Mouse (Mus musculus): ENCODE data around the gene Cd34.

The Cd34 gene

GRCm38 (mm10) chr1:194938715-194939114 lies at the start of gene Cd34:
Gene Cd34 (plus strand): TSS chr1:194938819.
- DNase-seq (ENCODE audit: extremely low spot score) = peak; percentile 54

DNA sequence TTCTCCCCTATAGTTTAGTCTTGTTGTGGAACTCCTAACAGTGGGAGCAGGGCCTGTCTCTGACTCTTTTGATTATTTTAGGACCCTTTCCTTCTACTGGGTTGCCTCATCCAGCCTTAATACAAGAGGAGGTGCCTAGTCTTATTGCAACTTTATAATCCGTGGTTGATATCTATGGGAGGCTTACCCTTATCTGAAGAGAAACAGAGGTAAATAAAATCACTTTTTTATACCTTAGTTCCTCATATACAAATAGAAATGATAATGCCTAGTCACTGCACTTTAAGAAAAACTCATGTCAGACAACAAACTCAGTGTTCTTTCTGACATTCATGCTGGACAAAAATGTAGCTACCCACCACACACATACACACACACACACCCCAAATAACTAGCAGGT lies 44.1 kb upstream of the Cd34 start:
- DNase-seq (ENCODE audit: extremely low spot score) = no peak

DNA sequence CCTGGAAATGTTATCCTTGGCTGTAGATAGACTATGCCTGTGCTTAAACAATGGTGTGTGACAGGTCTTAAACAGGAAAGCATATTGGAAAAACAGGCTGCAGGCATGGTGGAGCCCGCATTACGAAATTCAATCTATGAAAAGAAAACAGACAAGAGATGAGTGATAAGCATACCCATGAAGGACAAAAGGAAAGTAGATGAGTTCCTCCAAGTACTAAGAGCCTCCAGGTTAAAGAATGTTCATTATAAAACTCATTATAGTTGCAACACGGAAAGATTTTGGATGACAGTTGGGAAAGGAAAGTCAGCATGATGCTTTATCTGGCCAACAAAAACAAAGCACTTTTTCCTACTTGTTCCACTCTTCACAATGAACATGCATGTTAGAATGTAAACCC lies 43.3 kb upstream of the Cd34 start:
- no peak for DNase-seq (ENCODE audit: extremely low spot score)

- no peak for DNase-seq (ENCODE audit: extremely low spot score)
These were observed 37.5 kb upstream of the Cd34 start for GRCm38 (mm10) chr1:194901075-194901474.

- DNase-seq (ENCODE audit: extremely low spot score) = no peak
These were observed 36.8 kb upstream of the Cd34 start for GRCm38 (mm10) chr1:194901826-194902225.

DNA sequence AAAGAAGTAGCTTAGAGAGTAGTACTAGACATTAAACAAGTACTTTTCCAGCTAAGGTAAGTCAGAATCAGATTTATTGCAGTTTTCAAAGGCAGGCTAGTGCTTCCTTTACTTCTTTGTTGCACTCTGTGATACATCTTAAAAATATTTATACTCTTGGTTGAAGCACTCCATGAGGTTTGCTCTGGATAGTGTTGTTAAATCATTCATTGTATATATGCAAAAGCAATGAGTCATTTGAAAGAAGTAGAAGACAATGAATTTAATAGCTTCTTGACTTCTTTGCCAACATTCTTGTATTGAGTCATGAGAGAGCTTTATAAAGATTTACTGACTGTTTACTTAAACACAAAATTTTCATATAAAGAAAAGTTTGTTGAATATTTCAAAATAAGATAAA lies 29.7 kb upstream of the Cd34 start:
- no peak for DNase-seq (ENCODE audit: extremely low spot score)

GRCm38 (mm10) chr1:194925753-194926350 lies 12.8 kb upstream of the Cd34 start:
- DNase-seq (ENCODE audit: extremely low spot score) = no peak

DNA sequence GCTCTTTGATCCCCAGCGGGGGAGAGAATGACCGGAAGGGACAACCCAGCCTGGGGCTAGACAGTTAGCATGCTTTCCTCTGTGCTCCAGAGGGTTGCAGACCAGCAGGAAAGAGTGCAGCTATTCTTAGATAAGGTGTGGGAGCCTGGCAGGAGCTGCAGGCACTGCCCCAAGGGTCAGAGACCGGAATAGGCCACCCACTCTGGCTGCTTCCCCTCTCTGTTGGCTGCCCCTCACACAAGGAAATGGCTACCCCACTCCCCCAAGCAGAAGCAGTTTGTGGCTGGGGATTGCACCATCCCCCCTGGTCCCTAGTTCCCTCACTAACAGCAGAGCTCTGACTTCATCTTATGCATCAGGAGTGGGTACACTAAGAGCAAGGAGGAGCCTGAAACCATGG lies 10.7 kb upstream of the Cd34 start:
- no peak for DNase-seq (ENCODE audit: extremely low spot score)

DNA sequence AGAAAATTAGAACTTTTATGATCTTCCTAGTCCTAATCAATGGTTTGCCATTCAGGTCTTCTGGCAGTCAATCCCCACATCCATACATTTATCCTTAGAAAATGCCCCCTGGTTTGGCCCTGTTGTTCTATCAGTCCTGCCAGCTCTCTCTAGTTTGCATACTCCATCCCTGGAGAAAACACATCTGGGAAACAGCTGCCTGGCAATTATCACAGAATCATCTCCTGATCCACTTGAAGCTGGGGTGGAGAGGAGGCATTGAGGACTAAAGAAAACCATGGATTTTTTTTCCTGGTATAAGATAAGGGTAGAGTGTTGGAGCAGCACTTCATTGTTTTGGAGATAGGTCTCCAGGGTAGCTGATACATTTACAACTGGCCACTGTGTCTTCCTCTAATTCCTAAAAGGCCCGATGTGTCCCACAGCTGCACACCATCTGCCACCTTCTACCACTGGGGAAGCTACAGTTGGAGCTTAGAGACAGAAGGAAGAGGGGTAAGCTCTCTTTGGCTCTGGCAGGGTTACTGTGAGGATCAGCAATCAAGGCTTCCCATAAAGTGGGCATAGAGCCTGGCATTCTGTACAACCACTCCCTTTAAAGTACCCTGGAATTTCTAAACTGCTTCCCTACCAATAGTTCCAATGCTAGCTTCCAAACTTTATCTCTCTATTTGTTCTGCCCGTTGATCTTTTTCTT lies 9.2 kb upstream of the Cd34 start:
- no peak for DNase-seq (ENCODE audit: extremely low spot score)

DNA sequence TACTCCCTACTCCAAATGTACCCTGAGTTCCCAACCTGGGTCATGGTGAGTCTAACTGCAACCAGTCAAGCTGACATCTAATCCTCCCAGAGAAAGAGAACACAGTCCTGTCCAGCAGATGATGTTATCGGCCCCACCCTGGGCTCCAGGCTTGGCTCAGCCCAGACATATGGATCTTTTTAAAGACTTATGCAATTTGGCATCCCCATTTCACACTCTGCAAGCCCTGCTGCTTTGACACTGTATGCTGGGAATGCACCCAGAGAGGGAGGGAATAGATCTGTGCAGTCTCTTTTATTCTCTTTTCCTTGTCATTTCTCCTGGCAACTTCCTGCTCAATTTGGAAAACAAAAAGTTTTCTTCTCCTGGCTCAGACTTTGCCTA lies 8.7 kb upstream of the Cd34 start:
- no peak for DNase-seq (ENCODE audit: extremely low spot score)

DNA sequence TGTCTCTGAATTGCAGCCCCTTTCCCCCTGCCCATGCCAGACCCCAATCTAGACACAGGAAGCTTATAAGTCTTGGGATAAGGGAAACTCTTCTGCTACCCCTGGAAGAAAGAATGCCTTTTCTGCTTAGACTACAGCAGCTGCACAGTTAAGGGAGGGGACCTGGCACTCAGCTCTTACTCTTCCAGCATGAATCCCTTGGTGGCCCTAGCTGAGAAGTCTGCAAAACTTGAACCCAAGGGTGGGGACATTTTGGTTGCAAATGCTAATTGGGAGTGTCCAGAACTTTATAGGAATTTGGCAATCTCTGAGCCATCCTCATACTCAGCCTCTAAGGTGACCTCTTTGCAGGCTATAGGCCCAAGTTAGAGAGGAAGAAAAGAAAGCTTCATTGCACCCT lies 7.9 kb upstream of the Cd34 start:
- no peak for DNase-seq (ENCODE audit: extremely low spot score)

DNA sequence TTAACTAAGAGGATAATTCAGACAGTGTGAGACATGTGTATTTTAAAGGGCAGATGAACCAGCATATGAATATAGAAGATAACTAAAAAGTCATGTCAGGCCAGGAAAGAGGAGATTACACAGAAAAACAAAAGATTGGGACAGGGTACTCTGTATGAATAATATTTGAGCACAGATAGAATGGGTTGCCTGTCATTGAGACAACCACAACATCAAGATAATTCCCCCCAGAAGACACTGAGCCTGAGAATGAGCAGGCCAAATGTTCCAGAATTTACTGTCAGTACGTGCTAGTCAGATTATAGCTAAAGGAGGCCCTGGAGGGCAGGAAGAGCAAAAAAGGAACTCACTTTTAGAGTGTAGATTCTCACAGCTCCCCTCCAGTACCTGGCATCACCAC lies 3.3 kb upstream of the Cd34 start:
- no peak for DNase-seq (ENCODE audit: extremely low spot score)

DNA sequence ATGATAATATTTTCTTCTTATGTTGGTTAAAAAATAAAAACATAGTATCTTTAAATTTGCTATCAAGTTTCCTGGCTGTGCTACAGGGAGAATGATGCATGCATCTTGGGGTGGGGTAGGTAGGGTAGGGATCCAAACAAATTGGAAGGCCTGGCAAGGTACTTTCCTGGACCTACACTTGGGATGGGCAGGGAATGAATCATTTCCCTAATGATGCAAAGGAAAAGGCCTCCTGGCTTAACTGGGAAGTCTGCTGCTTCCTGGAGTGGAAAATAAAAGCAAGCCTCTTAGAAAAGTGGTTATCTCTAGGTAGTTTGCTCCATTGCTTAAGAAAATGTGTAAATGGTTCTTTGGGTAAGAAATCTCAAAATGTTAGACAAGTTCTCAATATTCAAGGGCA lies 2.9 kb downstream of the Cd34 start:
- DNase-seq (ENCODE audit: extremely low spot score) = no peak

DNA sequence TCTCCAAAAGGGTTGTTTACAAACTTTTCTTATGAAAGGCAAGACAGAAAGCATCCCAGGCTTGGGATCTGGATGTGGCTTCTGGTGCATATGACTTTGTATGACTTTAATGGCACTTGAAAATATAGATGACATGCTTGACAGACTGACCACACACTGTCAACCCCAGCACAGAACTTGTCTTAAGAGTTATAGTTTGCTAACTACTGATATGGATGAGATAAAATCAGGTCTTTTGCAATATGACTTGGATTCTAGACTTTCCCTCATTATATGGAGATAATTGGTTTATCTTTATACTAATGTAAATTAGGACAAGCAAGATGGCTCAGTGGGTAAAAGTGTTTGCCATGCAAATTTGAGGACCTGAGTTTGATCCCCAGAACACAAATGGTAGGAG lies 4.3 kb downstream of the Cd34 start:
- DNase-seq (ENCODE audit: extremely low spot score) = no peak

- no peak for DNase-seq (ENCODE audit: extremely low spot score)
These were observed 4.9 kb downstream of the Cd34 start for GRCm38 (mm10) chr1:194943485-194943884.

GRCm38 (mm10) chr1:194945382-194945781 lies 6.8 kb downstream of the Cd34 start:
- DNase-seq (ENCODE audit: extremely low spot score) = no peak

DNA sequence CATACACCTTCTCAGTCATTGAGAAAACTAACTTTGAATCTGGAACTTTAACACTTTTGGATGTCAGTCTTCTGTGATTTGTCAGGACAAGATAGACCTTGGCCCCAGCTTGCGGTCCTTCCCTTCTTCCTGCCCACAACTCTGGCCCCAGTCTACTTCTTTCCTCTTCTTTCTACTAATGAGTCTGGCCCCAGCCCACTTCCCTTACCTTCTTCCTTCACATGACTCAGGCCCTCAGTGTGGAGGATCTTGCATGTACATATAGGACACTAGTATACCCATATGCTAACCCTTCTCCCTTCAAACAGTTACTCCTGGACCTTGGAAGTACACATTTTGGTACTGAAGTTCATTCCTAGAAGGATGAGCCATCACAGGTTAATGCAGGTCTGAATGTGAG lies 7.8 kb downstream of the Cd34 start:
- DNase-seq (ENCODE audit: extremely low spot score) = no peak

- DNase-seq (ENCODE audit: extremely low spot score) = no peak
These were observed 12.3 kb downstream of the Cd34 start for GRCm38 (mm10) chr1:194950913-194951312.

GRCm38 (mm10) chr1:194952891-194953290 lies 14.3 kb downstream of the Cd34 start:
- no peak for DNase-seq (ENCODE audit: extremely low spot score)

- DNase-seq (ENCODE audit: extremely low spot score) = no peak
These were observed 16.1 kb downstream of the Cd34 start for GRCm38 (mm10) chr1:194954694-194955093.

GRCm38 (mm10) chr1:194955749-194956148 lies 17.1 kb downstream of the Cd34 start:
- no peak for DNase-seq (ENCODE audit: extremely low spot score)

DNA sequence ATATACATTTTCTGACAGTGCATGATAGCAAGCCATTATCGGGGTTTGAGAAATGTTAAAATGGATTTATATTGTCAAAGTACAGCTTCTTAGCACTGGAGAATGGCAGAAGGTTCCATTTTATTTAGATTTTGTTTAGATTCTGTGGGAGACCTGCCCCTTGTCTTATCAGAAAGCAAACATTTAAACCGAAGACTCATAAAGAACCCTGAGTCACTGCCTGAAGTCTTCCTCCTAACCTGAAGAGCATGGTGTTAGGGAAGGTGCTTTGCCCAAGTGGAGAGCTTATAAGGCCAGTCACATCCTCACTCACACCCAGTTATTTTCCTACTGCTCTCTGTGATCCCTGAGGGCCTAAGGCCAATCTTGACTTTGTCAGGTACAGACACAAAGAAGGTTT lies 18.4 kb downstream of the Cd34 start:
- no peak for DNase-seq (ENCODE audit: extremely low spot score)

DNA sequence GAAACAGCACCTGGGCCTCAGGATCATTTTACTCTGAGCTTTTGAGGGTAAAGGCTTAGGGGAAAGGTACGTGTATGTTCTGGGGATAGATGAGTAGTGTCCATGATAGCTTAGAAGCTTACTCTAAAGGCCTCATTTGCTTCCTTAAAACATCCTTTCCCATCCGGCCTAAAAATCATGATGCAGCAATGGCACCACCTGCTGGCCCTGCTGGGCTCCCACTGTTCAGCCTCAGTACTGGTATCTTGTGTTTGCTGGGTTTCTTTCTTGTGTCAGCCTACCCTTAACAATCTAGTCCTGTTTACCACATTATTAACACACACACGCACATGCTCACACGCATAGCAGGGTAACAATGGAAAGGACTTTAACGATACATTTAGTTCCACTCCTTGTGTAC lies 23.6 kb downstream of the Cd34 start:
- DNase-seq (ENCODE audit: extremely low spot score) = peak; percentile 50

GRCm38 (mm10) chr1:194962712-194963111 lies 24.1 kb downstream of the Cd34 start:
- no peak for DNase-seq (ENCODE audit: extremely low spot score)

Data from embryo, embryonic 9.5 days (tissue).